Mouse (Mus musculus) urinary bladder, adult 2 months (tissue): Measurements from ENCODE around the gene Tspan13. TPM values are rescaled to one million over a fixed set of nuclear protein-coding genes. Genes with fewer than 3 reads are reported as not detected.

Experiments
- DNase-seq: peaks from one replicate; pipeline ENCODE4 v3.0.0; 2022; ENCODE audit warnings: low spot score
- polyA plus RNA-seq: library from polyadenylated mRNA; depleted of rRNA; stranded (reverse); fragments of >200 nt; gene quantifications from 2 replicates; pipeline ENCODE4 v1.2.3, GENCODE M21; 2012; rRNA removed

The Tspan13 gene
- 111 and 116 TPM in 2 replicates for polyA plus RNA-seq

DNA sequence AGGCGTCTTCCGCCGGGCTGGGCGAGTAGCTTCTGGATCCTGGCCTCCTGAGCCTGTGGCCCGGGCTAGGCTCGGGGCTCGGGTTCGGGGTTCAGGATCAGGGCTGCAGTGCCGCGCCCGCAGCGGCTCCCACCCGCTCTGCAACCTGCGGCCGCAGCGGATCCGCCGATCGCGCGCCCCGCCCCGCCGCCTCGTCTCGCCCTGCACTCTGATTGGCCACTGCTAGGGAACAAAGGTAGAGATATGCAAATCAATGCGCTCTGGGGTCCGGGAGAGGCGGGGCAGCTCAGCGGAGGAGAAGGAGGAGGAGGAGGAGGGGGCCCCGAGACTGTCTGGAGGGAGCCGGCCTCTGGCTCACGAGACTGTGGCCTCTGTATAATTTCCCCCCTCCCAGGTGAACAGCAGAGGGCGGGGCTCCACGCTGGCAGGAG, at the start of gene Tspan13:
Tspan13 (minus strand) TSS at position 153 of the 431 bp plus-strand sequence.
- peak; percentile 78 for DNase-seq

DNA sequence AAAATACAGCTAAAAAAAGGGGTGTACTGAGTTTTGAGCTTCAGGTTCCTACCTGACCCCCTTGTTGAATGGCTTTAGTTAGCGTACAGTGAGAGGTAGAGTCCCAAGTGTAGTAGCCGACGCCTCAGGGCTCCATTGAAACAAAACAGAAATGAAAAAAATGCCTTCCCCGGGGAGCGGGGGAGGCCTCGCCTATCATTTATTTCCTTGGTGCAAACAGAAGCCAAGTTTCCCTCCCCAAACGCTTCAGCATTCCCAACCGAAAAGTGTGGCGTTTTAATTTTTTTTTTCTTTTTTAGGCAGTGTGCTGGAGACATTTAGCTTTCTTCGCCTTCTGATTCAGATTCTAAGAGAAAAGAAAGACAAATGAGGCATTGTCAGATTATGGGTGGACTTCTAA, 49.7 kb upstream of the Tspan13 start:
- DNase-seq: no peak

DNA sequence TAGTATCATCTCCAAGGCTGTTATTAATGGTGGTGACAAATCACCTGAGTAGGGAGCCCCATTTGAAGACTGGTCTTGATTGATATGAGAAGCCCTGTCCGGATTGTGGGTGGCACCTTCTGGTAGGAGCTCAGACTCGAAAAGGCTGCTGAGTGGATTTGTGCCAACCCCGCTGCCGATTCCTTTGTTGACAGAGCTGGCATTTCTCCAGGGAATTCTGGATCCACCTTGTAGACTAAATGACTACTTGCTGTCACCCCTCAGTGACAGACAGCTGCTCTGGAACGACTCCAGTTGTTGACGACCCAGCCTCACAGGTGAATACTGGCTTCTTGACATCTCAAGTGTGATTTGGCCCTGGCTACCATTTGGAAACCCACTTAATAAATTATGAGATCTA, 46.9 kb upstream of the Tspan13 start:
- no peak for DNase-seq

- DNase-seq: no peak
Observed at GRCm38 (mm10) chr12:36088804-36089203, 46.5 kb upstream of the Tspan13 start.

DNA sequence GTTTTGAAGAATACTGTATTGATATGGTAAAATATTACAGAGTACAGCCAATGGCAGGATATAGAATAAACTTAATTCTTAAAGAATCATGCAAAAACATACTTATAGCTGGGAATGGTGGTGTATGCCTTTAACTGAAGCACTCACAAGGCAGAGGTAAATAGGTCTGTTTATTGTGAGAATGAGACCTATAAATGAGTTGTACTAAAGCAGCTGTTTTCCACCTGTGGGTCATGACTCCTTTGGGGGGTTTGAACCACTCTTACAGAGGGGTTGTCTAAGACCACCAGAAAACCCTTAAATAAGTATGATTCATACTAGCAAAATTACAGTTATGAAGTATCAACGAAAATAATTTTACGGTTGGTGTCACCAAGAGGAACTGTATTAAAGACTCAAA, 43.1 kb upstream of the Tspan13 start:
- DNase-seq: no peak

- DNase-seq: no peak
Observed at GRCm38 (mm10) chr12:36078101-36078899, 36.0 kb upstream of the Tspan13 start.

GRCm38 (mm10) chr12:36072860-36073259, 30.6 kb upstream of the Tspan13 start:
- no peak for DNase-seq

GRCm38 (mm10) chr12:36070231-36070630, 27.9 kb upstream of the Tspan13 start:
- DNase-seq: no peak

GRCm38 (mm10) chr12:36067538-36067937, 25.2 kb upstream of the Tspan13 start:
- DNase-seq: no peak

DNA sequence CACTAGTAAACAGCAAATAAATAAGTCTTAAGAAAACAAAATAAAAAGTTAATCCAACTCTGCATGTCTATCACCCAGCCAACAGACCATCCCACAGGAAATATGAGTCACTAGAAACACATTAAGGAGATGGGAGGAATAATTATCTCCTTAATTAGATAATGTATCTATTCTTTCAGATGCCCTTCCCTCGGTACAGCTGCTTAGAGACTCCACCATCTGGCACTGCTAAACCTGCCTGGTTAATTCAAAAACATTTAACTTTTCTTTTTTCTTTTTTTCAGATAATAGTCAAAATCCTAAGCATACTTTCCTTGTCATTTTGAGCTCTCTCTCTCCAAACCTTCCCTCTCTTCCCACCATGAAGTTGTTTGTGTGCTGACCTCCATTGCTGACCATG, 23.6 kb upstream of the Tspan13 start:
- no peak for DNase-seq

DNA sequence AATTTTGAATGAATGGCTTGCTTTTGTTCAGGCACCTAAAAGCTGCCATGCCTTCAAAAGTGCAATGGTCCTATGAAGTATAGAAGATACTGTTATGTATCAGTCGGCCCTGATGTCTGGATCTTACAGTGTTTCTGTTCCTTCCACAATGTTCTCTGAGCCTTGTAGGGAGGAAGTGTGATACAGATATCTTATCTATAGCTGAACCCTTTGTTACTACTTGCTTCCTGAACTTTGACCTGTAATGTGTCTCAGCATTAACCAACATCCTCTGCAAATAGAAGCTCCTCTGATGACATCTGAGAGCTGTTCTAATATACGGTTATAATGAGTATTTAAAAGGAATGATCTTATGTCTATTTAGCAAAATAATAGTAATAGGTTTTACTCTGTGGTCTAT, 15.4 kb upstream of the Tspan13 start:
- DNase-seq: no peak

GRCm38 (mm10) chr12:36050276-36050675, 8.0 kb upstream of the Tspan13 start:
- DNase-seq: no peak

DNA sequence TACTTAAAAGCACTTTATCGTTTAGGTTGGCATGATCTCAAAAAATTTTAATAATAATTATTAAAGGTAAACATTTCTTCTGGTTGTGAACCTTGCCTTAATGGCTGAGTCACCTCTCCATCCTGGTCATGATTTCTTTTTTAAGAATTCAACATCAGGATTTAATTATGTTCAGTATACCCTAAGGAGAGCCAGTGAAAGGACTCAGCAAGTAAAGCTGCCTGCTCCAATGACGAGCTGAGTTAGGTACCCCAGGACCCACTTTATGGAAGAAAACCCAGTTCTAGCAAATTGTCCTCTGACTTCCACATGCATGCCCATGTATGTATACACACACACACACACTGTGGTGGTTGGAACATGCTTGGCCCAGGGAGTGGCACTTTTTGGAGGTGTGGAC, 5.3 kb upstream of the Tspan13 start:
- no peak for DNase-seq

- no peak for DNase-seq
Observed at GRCm38 (mm10) chr12:36046196-36046595, 3.9 kb upstream of the Tspan13 start.

GRCm38 (mm10) chr12:36044691-36045090, 2.4 kb upstream of the Tspan13 start:
- DNase-seq: no peak

GRCm38 (mm10) chr12:36041703-36042347, 475 bp downstream of the Tspan13 start:
- peak; percentile 45 for DNase-seq

- no peak for DNase-seq
Observed at GRCm38 (mm10) chr12:36041281-36041589, 1.1 kb downstream of the Tspan13 start.

DNA sequence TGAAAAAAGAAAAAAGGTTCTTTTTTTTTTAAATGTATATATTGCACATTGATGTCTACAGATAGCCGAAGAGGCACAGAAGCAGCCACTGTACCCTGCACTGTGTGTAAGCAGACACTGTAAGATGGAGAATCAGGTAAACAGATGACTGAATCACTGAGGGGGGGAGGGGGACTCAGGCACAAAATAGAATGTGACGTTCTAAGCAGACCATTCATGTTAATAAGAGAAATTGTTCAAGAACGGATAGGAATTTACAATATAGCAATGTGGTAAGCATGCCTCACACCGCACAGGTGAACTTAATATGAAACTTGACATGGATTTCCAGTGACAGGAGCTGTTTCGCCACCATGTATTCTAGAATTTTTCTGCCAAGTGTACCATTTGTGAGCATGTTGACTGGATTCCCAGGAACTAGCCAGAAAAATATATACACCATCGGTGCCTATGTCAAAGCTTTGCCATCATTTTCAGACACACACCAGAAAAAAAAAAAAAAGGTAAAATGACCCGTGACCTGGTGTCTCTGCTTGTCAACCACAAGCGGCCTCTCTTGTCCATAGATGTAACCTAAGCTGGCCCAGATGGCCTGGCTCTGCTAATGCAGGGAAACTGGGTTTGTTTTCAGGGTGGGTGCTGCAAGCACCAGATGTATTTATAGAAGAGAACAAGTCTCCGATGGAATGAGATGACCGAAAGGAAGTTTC, 1.6 kb downstream of the Tspan13 start:
- DNase-seq: no peak

DNA sequence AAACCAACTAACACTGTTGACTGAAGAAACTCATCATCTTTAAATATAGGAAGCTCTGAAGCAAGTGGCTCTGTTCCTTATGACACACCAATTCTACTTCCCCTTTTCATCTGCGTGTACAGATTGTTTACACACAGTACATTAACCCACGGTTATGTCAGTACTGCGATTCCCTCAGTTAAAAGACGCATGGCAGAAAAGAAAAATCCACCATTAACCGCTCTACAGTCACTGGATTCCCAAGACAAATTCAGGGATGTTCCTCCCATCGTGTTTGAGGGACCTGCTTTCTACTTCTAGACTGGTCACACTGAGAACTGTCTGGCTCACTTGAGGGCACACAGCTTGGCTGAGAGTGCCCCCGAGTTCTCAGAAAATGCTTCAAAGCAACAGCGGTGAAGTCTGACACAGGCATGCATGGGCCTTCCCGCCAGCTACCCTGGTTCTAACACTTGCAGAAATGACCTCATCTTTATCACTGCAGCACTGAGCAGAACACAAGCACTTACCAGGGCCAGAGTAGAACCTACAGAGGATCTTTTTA, 2.7 kb downstream of the Tspan13 start:
- DNase-seq: no peak

DNA sequence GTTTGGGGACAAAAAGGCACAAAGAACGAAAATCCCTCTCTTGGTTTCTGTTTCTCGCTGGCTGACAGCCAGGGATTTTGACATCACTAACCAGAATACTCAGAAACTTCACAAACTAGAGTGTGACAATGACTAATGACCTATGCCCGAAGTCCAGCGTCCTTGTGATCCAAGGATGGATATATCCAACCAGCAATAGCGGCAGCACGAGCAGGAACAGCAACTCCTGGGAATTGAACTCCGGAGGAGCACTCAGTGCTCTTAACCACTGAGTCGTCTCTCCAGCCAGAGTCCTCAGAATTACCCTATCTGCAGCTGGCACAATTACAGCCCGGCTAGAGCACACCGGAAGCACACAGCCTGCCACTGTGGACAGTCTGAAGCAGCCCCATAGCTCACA, 5.5 kb downstream of the Tspan13 start:
- DNase-seq: no peak

GRCm38 (mm10) chr12:36036121-36036520, 6.2 kb downstream of the Tspan13 start:
- no peak for DNase-seq

DNA sequence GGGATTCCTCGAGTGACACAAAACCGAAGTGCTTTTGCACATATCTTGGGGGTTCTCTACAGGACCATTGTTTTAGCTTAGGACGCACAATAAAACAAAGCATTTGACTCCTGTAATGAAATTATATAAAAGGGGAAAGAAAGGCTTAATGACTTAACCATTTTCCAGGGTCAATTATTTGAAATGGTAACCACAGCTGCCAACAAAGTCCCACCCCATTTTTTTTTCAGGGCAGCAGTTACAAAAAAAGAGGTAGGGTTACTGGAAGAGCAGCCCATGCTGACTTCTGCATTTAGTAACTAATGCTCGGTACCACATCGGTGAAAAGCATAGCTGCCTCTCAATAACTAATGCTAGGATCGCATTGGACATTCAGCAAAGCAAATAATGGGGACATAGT, 6.8 kb downstream of the Tspan13 start:
- DNase-seq: no peak

- no peak for DNase-seq
Observed at GRCm38 (mm10) chr12:36032419-36032818, 9.9 kb downstream of the Tspan13 start.
